Mouse (Mus musculus) C2C12 (cell line): ENCODE measurements around the gene Pin4. TPM values are rescaled to one million over a fixed set of nuclear protein-coding genes. Genes with fewer than 3 reads are reported as not detected.
"Not testable (repeated sequence)": the region's sequence is repeated elsewhere in the genome, so short reads cannot be mapped to it uniquely, and the experiment has no call there.

Experiments used
- H3K27me3 ChIP-seq: one replicate; pipeline ENCODE4 v1.6.1; 2011; ENCODE audit not compliant: control insufficient read depth, insufficient read depth, insufficient read length
- H3K36me3 ChIP-seq: one replicate; pipeline ENCODE4 v1.6.1; 2011; ENCODE audit not compliant: control insufficient read depth, insufficient read depth
- H3K4me3 ChIP-seq: one replicate; pipeline ENCODE4 v1.5.1; 2011; ENCODE audit warnings: mild to moderate bottlenecking, control low read depth; ENCODE audit not compliant: poor library complexity, insufficient read depth, severe bottlenecking
- H3K79me2 ChIP-seq: one replicate; pipeline ENCODE4 v1.6.1; 2011; ENCODE audit not compliant: control insufficient read depth, insufficient read depth
- H3K79me3 ChIP-seq: one replicate; pipeline ENCODE4 v1.6.1; 2011; ENCODE audit warnings: low read depth, control low read depth
- H3ac ChIP-seq: one replicate; pipeline ENCODE3; 2011; ENCODE audit warnings: low read depth; ENCODE audit not compliant: control insufficient read depth, insufficient read length
- CEBPB ChIP-seq: IDR thresholded peaks from one replicate; pipeline ENCODE4 v1.6.1; 2011; ENCODE audit warnings: low read depth, mild to moderate bottlenecking, control low read depth, moderate library complexity
- CTCF ChIP-seq: IDR thresholded peaks from one replicate; pipeline ENCODE4 v1.5.1; 2011; ENCODE audit not compliant: control insufficient read depth, insufficient read depth, insufficient read length
- FOSL1 ChIP-seq: IDR thresholded peaks from one replicate; pipeline ENCODE4 v1.8.0; 2011; ENCODE audit warnings: mild to moderate bottlenecking, low read length; ENCODE audit not compliant: poor library complexity, insufficient read depth, severe bottlenecking
- MAX ChIP-seq: IDR thresholded peaks from one replicate; pipeline ENCODE4 v1.6.1; 2011; ENCODE audit warnings: mild to moderate bottlenecking, control low read depth
- MYOD1 ChIP-seq: IDR thresholded peaks from one replicate; pipeline ENCODE4 v1.6.1; 2011; ENCODE audit warnings: low read depth; ENCODE audit not compliant: control insufficient read depth, insufficient read length
- MYOG ChIP-seq: IDR thresholded peaks from one replicate; pipeline ENCODE4 v1.6.1; 2011; ENCODE audit not compliant: control insufficient read depth, insufficient read length; ENCODE audit errors: extremely low read depth
- USF1 ChIP-seq: IDR thresholded peaks from one replicate; pipeline ENCODE4 v1.6.1; 2011; ENCODE audit warnings: low read depth, mild to moderate bottlenecking, control low read depth, moderate library complexity
- polyA plus RNA-seq: library from polyadenylated mRNA; unstranded; fragments of >200 nt; fragmentation: generic; extraction: Trizol; gene quantifications from one replicate; pipeline ENCODE4 v1.2.1, GENCODE M21; 2012; ENCODE audit warnings: missing spikeins

The Pin4 gene
- polyA plus RNA-seq, 1 experiment: 89.0 TPM

- Histone ChIP-seq H3K79me3 (no peaks in the 10 kb centered on the region), H3K36me3 (no peaks in the 10 kb centered on the region), H3K79me2 (no peaks in the 10 kb centered on the region), H3ac (no peak overlapping the region), H3K27me3 (no peaks in the 10 kb centered on the region), H3K4me3 (no peak overlapping the region)
- TF ChIP-seq MAX: no peak
Observed at GRCm38 (mm10) chrX:102085798-102086443, 33.3 kb upstream of the Pin4 start.

DNA sequence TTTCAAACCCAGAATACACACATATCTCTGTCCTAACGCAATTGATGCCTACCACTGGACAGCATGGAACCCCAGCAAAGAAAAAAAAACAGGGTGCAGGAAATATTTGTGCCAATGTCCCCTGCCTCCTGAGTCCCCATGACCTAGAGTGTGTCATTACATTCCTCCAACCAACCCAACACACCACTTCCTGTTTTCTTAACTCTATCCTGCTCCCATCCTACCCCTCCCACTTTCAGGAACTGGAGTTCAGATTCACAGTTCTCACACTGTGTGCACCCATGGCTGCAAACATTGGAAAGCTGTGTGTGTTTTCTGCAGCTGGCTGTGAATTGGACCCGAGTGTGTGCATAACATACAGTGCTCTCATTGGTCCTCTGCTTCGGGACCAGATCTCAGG is 28.6 kb upstream of the Pin4 start:
- H3K79me3 ChIP-seq: no peaks in the 10 kb centered on the region
- no peak overlapping the region for H3ac ChIP-seq
- no peak overlapping the region for H3K4me3 ChIP-seq
- H3K27me3 ChIP-seq: no peaks in the 10 kb centered on the region
- TF ChIP-seq CEBPB (no peak), MAX (no peak), CTCF (no peak), FOSL1 (no peak), USF1 (no peak), MYOG (no peak)
- H3K36me3 ChIP-seq: no peaks in the 10 kb centered on the region
- no peaks in the 10 kb centered on the region for H3K79me2 ChIP-seq

DNA sequence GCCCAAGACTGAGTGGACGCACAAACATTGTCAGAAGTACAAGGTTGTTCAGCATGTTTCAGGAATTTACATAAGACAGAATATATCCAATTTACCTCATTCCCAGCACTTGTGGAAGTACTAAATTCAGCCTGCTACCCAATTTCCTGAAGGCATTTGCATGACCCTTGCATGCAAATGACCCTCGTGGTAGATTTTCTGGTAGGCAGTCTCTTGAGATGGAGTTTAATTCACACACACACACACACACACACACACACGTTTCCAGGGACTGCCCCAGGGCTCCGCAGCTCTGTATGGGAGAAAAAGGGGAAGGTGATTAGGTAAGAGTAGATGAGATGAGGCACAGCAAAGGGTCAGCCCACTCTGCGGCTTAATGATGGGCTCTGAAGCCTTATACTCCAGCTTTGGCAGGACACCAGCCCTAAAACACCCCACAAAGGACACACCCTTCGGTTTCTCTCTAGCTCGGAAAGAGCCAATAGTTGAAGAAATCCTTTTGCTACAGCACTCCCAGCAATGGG is 24.8 kb upstream of the Pin4 start:
- H3K4me3 ChIP-seq: no peak overlapping the region
- H3K79me2 ChIP-seq: no peaks in the 10 kb centered on the region
- H3K79me3 ChIP-seq: no peaks in the 10 kb centered on the region
- H3ac ChIP-seq: no peak overlapping the region
- H3K27me3 ChIP-seq: no peaks in the 10 kb centered on the region
- no peaks in the 10 kb centered on the region for H3K36me3 ChIP-seq
- no peak for TF ChIP-seq USF1
- TF ChIP-seq CEBPB: no peak
- TF ChIP-seq MYOD1: no peak
- TF ChIP-seq FOSL1: no peak
- TF ChIP-seq MYOG: no peak

DNA sequence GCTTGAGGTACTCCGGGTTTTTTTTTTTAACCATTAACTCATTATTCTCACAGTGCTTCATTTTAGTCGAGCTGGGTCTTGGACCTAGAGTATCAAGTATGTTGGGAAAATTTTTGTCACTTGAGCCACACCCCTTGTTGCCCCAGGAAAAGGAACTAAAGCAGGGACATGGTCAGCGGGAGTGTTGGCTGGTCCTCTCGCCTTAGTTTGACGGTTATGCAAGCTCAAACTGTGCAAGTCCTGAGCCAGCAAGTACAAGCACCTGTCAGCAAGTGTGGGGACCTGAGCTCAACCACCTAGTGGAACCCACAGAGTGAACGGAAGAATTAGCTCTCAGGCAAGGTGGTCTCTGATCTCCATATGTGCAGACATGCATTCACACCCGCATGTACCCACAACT is 17.4 kb upstream of the Pin4 start:
- H3K27me3 ChIP-seq: no peaks in the 10 kb centered on the region
- H3K36me3 ChIP-seq: no peaks in the 10 kb centered on the region
- H3K79me3 ChIP-seq: no peaks in the 10 kb centered on the region
- TF ChIP-seq USF1: no peak
- TF ChIP-seq MAX: no peak
- no peak for TF ChIP-seq CEBPB
- TF ChIP-seq MYOD1: no peak
- no peak for TF ChIP-seq FOSL1
- no peak for TF ChIP-seq CTCF
- H3ac ChIP-seq: no peak overlapping the region
- no peak overlapping the region for H3K4me3 ChIP-seq
- H3K79me2 ChIP-seq: no peaks in the 10 kb centered on the region

- H3ac ChIP-seq, H3K27me3 ChIP-seq, H3K4me3 ChIP-seq, H3K79me3 ChIP-seq, H3K79me2 ChIP-seq, H3K36me3 ChIP-seq: not testable (repeated sequence)
Observed at GRCm38 (mm10) chrX:102103830-102104229, 15.4 kb upstream of the Pin4 start.

DNA sequence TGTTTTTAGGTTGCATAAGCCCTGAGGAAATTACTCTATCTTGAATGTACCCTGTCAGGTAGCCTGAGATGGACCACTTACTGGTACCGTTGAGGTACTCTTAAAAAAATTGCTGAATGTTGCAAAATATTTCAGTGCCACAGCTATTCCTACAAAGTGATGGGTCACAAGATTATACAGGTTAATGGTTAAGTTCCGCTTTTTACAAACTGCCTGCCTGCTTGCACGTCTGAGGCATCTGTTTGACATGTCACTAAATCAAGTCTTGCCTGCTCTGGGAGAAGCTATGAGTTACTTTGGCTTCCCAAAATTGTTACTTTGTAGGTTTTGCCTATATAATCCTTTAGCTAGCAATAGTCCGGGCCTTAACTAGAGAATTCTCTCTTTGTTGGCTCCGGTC is 9.9 kb upstream of the Pin4 start:
- H3K27me3 ChIP-seq, H3K4me3 ChIP-seq, H3ac ChIP-seq, H3K36me3 ChIP-seq, H3K79me2 ChIP-seq, H3K79me3 ChIP-seq: not testable (repeated sequence)

- Histone ChIP-seq H3K79me3 (peaks cover 11% of the 10 kb centered on the region), H3ac (no peak overlapping the region), H3K36me3 (no peaks in the 10 kb centered on the region), H3K79me2 (peaks cover 13% of the 10 kb centered on the region), H3K27me3 (no peaks in the 10 kb centered on the region), H3K4me3 (no peak overlapping the region)
- TF ChIP-seq MYOD1 (no peak), MYOG (no peak), USF1 (no peak), MAX (no peak), CTCF (no peak), FOSL1 (no peak), CEBPB (no peak)
Observed at GRCm38 (mm10) chrX:102115676-102116075, 3.6 kb upstream of the Pin4 start.
